Mouse (Mus musculus): ENCODE data around the gene Trmt112. TPM values are rescaled to one million over a fixed set of nuclear protein-coding genes. Genes with fewer than 3 reads are reported as not detected.
"Not testable (repeated sequence)": the region's sequence is repeated elsewhere in the genome, so short reads cannot be mapped to it uniquely, and the experiment has no call there.

Trmt112 gene
- total RNA-seq, 2 experiments from 2014 or later, result 48.4 to 49.3 TPM

- no peak for TF ChIP-seq CTCF (conservative IDR thresholded peaks at IDR 0.05)
- no peak for DNase-seq (ENCODE audit: low spot score in 2 of 2)
- Histone ChIP-seq H3K4me3 (no peak overlapping the region), H3K27ac (no peak overlapping the region)
Observed at GRCm38 (mm10) chr19:6893731-6894451, 15.6 kb upstream of the Trmt112 start.

GRCm38 (mm10) chr19:6895608-6896305 is 13.7 kb upstream of the Trmt112 start:
- H3K4me3 ChIP-seq; DNase-seq (ENCODE audit: low spot score in 2 of 2); H3K27ac ChIP-seq: not testable (repeated sequence)

- H3K4me3 ChIP-seq, result no peak overlapping the region
- no peak for TF ChIP-seq CTCF (conservative IDR thresholded peaks at IDR 0.05)
- H3K27ac ChIP-seq, result no peak overlapping the region
- DNase-seq (ENCODE audit: low spot score in 2 of 2), result no peak
Observed at GRCm38 (mm10) chr19:6899641-6900040, 9.9 kb upstream of the Trmt112 start.

GRCm38 (mm10) chr19:6903031-6903430 is 6.5 kb upstream of the Trmt112 start:
- Histone ChIP-seq H3K27ac (no peak overlapping the region), H3K4me3 (no peak overlapping the region)
- DNase-seq (ENCODE audit: low spot score in 2 of 2), result no peak
- no peak for TF ChIP-seq CTCF (conservative IDR thresholded peaks at IDR 0.05)

GRCm38 (mm10) chr19:6904846-6905245 is 4.7 kb upstream of the Trmt112 start:
- DNase-seq (ENCODE audit: low spot score in 2 of 2), result no peak
- Histone ChIP-seq H3K4me3 (no peak overlapping the region), H3K27ac (no peak overlapping the region)
- TF ChIP-seq CTCF (conservative IDR thresholded peaks at IDR 0.05), result no peak

- H3K4me3 ChIP-seq, result no peak overlapping the region
- DNase-seq (ENCODE audit: low spot score in 2 of 2), result no peak
- no peak overlapping the region for H3K27ac ChIP-seq
- TF ChIP-seq CTCF (conservative IDR thresholded peaks at IDR 0.05), result no peak
Observed at GRCm38 (mm10) chr19:6905498-6906159, 3.9 kb upstream of the Trmt112 start.

GRCm38 (mm10) chr19:6906199-6906598 is 3.3 kb upstream of the Trmt112 start:
- Histone ChIP-seq H3K27ac (peak overlapping the region; percentile 41; the same call in 1 of the 2 replicates), H3K4me3 (no peak overlapping the region)
- TF ChIP-seq CTCF (conservative IDR thresholded peaks at IDR 0.05), result peak; percentile 28; the same call in 1 of the 2 replicates
- DNase-seq (ENCODE audit: low spot score in 2 of 2), result no peak

- peak overlapping the region; percentile 41; the same call in 1 of the 2 replicates for H3K27ac ChIP-seq
- H3K4me3 ChIP-seq, result peak overlapping the region; percentile 71; the same call in 1 of the 2 replicates
- no peak for DNase-seq (ENCODE audit: low spot score in 2 of 2)
- no peak for TF ChIP-seq CTCF (conservative IDR thresholded peaks at IDR 0.05)
Observed at GRCm38 (mm10) chr19:6907094-6907493, 2.4 kb upstream of the Trmt112 start.

GRCm38 (mm10) chr19:6907811-6908540 is 1.5 kb upstream of the Trmt112 start:
- Histone ChIP-seq H3K4me3 (peak overlapping the region; percentile 71), H3K27ac (peak overlapping the region; percentile 99; the same call in 1 of the 2 replicates)
- no peak for DNase-seq (ENCODE audit: low spot score in 2 of 2)
- TF ChIP-seq CTCF (conservative IDR thresholded peaks at IDR 0.05), result no peak

- no peak for TF ChIP-seq CTCF (conservative IDR thresholded peaks at IDR 0.05)
- Histone ChIP-seq H3K4me3 (peak overlapping the region; percentile 71), H3K27ac (peak overlapping the region; percentile 99)
- no peak for DNase-seq (ENCODE audit: low spot score in 2 of 2)
Observed at GRCm38 (mm10) chr19:6909021-6909420, 477 bp upstream of the Trmt112 start.

- not testable (repeated sequence) for DNase-seq (ENCODE audit: low spot score in 2 of 2)
- Histone ChIP-seq H3K4me3 (peak overlapping the region; percentile 71), H3K27ac (peak overlapping the region; percentile 99)
Observed at GRCm38 (mm10) chr19:6910306-6910705, 808 bp downstream of the Trmt112 start.

All from layer of hippocampus, adult 2 months (tissue).